Mouse (Mus musculus) urinary bladder, postnatal 36 days (tissue): ENCODE measurements around the gene Usp20.

Experiments
- DNase-seq, 2 experiments: peaks; one replicate each; pipeline ENCODE4 v3.0.0; 2022; ENCODE audit warnings: low spot score in 2 of 2, mixed read lengths in 1 of 2

Gene Usp20

GRCm38 (mm10) chr2:30985111-30986020, 3.3 kb downstream of the Usp20 start:
- peak; percentile 70 to 80 for DNase-seq

- no peak for DNase-seq
Measured at GRCm38 (mm10) chr2:30990221-30990620, 8.1 kb downstream of the Usp20 start.

- DNase-seq = no peak
Measured at GRCm38 (mm10) chr2:30994853-30995252, 12.8 kb downstream of the Usp20 start.

- DNase-seq = no peak
Measured at GRCm38 (mm10) chr2:30995432-30995996, 13.4 kb downstream of the Usp20 start.

GRCm38 (mm10) chr2:30998443-30999260, 16.6 kb downstream of the Usp20 start:
- DNase-seq = no peak

GRCm38 (mm10) chr2:31002857-31003256, 20.8 kb downstream of the Usp20 start:
- DNase-seq = no peak

- DNase-seq = no peak
Measured at GRCm38 (mm10) chr2:31005453-31005852, 23.4 kb downstream of the Usp20 start.

- no peak for DNase-seq
Measured at GRCm38 (mm10) chr2:31006434-31006833, 24.4 kb downstream of the Usp20 start.

GRCm38 (mm10) chr2:31007208-31007607, 25.1 kb downstream of the Usp20 start:
- DNase-seq = no peak

GRCm38 (mm10) chr2:31013371-31014120, 31.5 kb downstream of the Usp20 start:
- no peak for DNase-seq

GRCm38 (mm10) chr2:31017625-31018317, 35.7 kb downstream of the Usp20 start:
- no peak for DNase-seq

- no peak for DNase-seq
Measured at GRCm38 (mm10) chr2:31018519-31018918, 36.4 kb downstream of the Usp20 start.

- DNase-seq = no peak
Measured at GRCm38 (mm10) chr2:31019011-31019410, 36.9 kb downstream of the Usp20 start.

GRCm38 (mm10) chr2:31020202-31020601, 38.1 kb downstream of the Usp20 start:
- DNase-seq = no peak

GRCm38 (mm10) chr2:31023940-31024339, 41.9 kb downstream of the Usp20 start:
- DNase-seq = no peak

- DNase-seq = peak; percentile 42
Measured at GRCm38 (mm10) chr2:31024618-31025370, 42.7 kb downstream of the Usp20 start.

GRCm38 (mm10) chr2:31025458-31025857, 43.4 kb downstream of the Usp20 start:
- DNase-seq = no peak

GRCm38 (mm10) chr2:31026642-31027041, 44.6 kb downstream of the Usp20 start:
- no peak for DNase-seq

GRCm38 (mm10) chr2:31031972-31032371, 49.9 kb downstream of the Usp20 start:
- DNase-seq = no peak

- no peak for DNase-seq
Measured at GRCm38 (mm10) chr2:31036811-31037210, 54.7 kb downstream of the Usp20 start.
